Mouse (Mus musculus): ENCODE results near the gene Fbn1.

DNA sequence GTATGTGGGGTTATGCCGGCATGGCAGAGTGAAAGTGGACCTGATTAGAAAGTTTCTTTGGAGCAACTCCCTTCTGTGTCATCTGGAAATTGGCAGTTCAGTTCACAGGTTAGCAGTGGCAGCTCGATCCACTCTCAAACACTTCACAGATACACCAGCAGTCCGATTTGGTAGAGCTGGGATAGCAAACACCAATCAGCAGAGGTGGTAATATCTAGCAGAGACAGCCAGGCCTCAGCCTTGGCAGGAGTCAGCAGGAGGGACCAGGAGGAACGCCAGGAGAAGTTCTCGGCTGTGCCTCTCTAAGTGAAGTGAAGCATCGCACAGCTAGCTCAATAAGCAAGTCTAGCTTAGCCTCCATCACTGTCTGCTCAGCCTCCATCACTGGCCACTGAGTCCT is 74.3 kb downstream of the Fbn1 start:
- TF ChIP-seq CTCF (IDR thresholded peaks at IDR 0.05; ENCODE audit: low read depth) (no peak), EP300 (IDR thresholded peaks at IDR 0.05; ENCODE audit: low read depth) (no peak)

All from liver, embryonic 14.5 days (tissue).